Mouse (Mus musculus): Measurements from ENCODE around the gene Tspan3.

The Tspan3 gene

DNA sequence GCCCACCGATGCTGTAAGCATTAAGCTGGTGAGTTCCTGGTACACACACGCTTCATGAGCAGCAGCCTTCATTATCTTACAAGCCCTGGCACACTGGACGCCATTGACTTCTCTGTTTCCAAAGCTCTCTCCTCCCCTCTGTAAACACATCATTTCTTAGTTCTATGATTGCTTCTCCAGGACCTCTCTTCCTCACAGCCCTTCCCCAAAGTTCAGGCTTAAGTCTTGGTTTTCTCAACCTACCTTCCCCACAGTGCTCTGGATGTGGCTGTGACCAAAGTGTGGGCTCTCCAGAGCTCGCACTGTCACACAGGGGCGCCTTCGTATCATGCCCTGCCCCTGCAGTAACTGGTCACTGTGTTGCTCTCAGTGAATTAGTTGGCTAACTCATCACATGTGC is at the start of gene Tspan3:
Tspan3 (minus strand) TSS at position 101 of the 400 bp plus-strand sequence.
- DNase-seq = no peak

DNA sequence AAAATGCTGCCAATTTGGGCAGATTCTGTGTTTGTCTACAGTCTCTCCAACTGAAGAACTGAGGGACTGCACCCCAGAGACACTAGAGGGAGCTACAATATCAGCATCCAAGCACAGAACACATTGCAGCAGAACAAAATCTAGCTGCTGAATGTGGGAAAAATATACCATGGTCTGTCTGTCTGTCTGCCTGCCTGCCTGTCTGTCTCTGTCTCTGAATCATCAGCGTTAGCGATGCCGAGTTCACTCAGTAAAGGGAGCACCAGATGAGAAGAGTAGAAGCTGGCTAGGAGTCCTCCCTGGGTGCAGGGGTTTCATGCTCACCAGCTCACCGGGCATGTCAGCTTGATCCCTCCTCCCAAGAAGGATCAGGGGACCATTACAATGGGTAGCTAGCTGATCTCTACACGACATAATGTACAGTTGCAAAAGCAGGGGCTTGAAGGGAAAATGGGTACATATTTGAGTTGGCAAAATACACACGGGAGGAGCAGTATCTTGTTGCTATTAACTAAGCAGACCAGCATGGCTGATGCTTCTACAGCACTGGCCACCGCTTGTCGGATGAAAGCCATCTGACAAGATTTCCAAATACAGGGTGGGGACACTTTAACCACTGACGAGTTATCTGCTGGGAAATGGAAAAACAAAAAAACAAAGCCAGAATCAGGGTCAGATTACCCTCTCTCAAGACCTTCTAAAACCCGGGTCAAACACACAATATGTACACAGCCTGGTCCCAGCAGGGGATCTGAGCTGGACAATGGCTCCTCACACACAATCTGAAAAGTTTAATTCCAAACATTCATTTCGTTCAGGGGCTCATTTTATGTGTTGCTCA is 48.4 kb upstream of the Tspan3 start:
- DNase-seq = peak in 1 of 2 experiments; percentile 53

DNA sequence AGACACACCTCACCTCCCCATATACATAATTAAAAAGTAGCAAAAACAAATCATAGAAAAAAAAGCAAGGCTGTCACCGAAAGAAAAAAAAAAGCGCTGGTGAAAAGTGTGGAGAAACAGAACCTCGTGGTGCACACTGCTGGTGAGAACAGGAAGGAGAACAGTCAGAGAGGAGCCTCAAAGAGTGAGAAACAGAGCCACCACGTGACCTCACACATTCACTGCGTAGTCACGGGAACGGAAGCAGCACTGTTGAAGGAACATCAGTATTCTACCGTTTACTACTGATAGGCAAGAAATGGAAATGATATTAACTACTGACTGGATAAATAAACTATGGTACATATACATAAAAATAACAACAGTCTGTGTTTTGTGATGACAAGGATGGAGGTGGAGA is 43.5 kb upstream of the Tspan3 start:
- no peak for DNase-seq

DNA sequence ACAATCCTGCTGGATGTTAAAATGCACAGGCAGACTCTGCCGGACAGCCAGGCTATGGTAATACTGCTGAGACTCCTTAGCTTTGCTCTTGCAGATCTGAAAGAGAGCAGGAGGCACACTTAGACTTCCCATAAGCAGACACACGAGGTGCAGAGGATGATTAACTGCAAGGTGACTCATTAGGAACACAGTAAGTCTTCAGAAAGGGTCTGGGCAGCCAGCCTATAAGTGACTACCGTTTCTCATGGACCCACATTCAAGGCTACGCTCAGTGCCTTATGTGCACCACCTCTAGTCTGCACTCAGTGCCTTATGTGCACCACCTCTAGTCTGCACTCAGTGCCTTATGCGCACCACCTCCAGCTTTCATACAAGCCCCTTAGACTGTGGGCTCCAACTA is 42.2 kb upstream of the Tspan3 start:
- DNase-seq = no peak

DNA sequence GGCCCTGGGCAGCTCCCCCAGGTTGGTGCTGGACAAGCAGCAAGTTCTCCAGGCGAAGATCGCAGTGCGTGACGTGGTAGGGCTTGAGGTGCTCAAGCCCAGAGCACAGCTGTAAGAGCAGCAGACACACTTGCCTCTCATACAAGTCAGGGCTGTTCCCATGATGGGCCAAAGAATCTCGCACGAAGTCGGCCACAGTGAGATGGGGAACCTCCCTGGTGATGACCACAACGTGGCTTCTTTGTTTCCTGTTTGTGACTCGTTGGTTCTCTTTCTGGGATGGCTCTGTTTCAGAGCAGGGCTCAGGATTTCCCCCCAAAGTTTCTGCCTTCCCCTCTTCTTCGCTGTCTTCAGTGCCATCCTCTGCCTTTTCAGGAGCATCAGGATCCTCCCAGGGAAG is 41.8 kb upstream of the Tspan3 start:
- no peak for DNase-seq

DNA sequence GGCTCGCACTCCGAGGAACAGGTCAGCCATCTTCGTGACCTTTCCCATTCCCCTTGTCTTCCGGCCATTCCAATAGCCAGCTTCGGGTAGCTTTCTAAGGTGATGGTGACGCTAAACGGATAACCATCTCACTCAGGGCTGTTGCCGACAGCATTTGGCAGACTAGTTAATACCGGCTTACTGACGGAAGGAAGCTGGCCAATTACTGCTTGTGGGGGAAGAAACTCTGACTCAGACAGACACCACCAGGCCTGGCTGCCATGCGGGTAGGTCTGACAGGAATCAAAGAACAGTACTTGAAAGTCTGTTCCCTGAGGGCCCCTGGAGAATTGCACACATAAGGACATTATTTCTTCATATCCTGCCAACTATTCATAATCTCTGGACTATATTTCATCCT is 40.1 kb upstream of the Tspan3 start:
- no peak for DNase-seq

DNA sequence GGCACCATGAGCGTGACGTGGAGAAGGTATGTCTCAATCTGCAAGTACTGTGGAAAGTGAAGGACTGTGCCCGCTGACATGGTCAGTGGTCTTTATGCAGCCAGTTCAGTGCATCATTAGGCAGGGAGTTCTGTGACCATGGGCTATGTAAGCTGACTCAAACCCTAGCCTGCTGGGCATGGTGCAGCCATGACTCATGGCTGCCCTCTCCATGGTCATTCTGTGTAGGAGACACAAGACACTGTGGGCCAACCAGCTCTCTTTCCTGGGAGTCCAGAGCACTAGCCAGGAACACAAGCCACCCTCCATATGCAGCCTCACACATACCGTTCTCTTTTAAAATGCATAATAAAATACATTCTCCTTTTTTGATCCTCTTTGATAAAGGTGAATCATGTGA is 39.0 kb upstream of the Tspan3 start:
- DNase-seq = no peak

DNA sequence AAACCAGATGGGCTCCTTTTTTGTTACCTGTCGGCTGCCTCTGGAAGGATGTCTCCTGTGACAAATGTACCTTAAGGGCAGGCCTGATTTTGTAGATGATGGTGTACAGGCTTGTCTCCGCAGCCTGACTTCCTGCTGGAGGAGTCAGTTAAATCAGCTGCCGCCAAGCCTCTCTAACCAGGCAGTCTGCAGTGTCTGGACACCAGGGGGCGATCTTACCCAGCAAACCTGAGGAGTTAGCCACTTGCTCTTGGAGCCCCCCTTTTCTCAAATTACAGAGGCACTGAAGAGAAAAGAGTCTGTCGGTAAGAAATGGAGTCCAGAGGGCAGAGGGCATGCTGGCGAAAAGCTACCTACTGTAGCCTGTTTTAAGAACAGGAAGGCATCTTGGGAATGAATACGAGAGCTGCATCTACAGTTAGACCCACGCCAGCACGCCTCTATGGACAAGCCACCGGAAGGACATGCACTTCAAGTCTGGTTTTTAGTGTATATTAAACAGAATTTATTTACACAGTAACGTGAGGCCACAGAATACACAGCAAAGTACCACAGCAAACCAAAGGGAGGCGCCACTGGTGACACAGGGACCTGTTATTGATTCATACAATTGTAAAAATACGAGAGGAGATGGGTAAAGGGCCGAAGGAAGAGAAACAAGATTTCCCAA is 35.5 kb upstream of the Tspan3 start:
- peak; percentile 79 to 88 for DNase-seq

DNA sequence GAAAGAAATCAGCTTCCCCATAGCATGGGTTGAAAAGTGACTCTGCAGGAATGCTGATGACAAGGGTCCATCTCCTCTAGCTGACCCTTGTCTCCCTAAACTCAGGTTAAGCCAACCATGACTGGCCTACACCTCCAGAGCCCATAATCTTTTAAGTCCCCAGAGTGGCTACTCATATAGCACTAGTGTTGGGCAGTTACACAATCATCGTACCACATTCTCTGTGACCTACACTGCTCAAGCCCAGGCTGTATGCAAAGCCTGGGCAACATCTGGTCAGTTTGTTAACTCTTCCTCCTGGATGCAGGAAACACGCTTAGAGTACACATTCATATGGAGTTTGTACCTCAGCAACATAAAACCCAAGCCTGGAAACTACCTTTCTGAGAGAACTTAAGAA is 34.9 kb upstream of the Tspan3 start:
- no peak for DNase-seq

DNA sequence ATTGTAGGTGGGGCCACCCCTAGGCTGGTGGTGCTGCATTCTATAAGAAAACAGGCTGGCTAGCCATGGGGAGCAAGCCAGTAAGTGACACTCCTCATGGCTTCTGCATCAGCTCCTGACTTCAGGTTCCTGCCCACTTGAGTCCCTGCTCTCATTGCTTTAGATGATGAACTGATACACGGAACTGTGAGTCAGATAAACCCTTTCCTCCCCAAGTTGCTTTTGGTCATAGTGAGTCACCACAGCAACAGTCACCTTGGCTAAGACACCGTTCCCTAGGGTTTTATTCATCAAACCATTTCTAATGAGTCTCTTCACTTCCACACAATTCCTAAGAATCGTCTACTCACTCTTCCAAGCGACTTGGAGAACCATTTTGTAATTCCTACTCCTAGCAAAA is 31.6 kb upstream of the Tspan3 start:
- no peak for DNase-seq

DNA sequence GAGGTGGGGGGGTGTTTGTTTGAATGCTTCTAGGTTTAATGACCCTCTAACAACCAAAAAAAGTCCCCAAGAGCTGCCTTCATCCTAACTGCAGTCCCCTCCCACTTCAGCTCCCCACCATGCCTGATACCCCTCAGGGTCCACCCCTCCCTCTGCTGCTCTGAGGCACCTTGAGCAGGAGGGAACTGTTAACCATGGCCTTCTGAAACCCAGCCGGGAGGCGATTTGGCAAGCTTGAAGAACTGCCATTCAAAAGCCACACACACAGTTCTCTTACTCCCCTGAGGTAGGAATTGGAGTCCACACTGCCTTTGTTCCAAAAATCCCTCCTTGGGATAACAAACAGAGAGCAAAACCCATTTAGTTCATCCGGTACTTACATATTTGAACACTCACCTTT is 29.9 kb upstream of the Tspan3 start:
- DNase-seq = no peak

DNA sequence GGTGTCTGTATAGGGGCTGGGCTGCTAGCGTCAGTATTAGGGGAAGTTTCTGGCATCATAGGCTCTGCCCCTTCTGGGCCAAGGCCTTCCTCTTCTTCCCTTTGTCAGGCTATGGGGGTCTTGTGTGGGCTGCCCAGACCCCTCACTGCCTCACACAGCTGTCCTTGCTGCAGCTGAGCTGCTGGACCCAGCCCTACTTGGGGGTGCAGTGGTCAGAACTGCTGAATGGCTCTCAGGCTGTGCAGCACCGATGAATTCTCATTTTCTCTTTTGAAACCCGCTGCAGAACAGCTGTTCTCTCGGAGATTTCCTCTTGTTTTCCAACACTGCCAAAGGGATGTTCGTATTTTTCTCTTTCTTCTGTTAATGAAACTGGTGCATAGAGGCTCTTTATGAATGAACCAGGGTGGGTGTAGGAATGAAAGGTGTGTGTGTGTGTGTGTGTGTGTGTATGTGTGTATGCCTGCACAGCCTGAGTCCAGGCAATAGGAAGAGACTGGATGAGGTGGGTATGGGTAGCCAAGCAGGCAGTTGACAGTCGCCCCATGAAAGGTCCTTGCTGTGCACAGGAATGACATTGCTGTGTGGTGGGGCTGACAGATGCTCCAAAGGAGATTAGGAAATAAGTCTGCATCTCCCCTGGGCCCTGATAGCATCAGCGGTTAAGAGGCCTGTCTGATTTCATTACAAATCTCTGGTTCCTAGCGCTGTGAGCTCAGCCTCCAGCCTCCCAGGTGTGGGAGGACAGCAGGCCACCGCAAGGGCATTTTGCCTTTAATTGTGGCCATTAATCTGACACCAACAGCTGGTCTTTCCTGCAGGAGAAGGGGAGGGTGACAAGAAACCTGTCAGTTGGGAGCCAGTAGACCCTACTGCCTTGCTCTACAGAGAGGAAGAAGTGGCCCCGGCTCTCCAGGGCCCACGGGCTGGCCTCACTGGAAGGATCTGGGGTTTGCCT is 26.5 kb upstream of the Tspan3 start:
- no peak for DNase-seq

DNA sequence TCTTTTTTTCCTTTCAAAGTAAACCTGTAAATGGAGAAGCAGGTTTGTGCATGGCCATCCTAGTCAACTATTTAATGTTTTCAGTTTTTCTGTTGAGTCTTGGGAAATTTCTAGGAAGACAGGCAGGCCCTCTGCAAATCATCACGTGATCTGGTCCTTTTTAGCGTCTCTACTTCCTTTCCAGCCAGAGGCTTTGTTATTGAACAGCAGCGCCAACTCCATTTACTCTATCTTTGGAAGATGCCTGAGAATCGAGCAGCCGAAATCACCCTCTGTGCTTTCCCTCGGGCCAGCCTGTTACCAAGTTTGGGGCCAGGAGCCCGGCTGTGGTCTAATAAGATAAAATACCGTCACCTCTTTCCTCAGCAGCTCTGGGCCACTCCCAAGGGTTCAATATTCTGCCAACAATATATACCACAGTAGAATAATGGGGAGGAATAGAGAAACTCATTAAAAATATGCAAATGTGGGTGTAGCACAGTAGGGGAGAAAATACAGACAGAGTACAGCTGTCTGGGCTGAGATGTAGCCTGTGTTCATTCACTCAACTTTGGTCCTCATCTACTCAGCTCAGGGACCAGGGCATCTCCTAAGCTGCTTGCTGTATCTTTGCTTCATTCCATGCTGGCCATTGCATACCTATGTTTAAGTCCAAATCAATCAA is 15.0 kb upstream of the Tspan3 start:
- DNase-seq = no peak

DNA sequence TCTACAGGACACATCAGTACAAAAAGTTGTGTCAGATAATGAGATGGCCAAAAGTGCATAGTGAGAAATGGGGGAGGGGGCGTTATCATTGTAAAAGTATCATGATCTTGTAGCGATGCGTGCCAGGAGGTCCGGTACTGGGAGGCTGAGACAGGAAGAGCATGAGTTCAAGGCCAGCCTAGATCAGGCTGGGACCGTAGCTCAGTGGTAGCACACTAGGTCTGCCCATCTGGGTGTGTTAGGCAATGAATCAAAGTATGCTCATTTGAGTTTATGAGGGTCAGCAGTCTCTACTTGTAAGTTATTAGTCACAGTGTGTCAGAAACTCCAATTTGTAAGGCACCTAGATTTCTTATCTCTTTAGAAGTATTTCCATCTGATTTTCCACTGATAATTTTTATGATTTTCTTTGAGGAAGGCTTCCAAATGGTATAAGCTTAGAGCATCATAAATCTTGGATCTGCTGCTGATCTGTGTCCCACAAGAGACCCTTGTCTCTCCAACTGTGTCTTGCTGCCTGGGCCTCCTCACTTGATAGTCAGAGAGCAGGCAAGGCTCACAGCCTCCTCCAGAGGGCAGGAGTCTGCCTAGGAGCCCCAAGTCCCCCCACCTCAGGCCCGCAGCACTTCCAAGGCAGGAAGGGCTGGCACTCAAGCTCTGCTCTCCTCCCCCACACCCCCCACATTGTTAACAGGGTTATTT is 14.3 kb upstream of the Tspan3 start:
- DNase-seq = peak; percentile 38

DNA sequence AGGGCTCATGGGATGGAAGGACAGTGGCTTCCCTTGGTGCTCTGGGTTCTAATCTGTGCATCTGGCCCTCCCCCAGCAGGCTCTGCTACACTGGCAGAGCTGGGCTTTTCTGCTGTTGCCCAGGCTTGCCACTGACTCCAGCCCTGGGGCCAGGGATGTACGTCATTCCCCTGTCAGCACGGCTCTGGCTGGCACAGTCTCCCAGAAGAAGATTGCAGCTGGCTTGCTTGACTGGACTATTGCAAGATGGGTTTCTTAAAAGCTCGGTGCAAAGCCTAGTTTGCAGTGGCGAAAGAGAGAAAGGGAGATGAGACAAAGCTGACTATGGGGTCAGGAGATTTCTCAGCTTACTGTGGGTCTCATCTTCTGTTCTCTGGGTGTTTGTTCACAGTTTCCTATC is 12.1 kb upstream of the Tspan3 start:
- no peak for DNase-seq

DNA sequence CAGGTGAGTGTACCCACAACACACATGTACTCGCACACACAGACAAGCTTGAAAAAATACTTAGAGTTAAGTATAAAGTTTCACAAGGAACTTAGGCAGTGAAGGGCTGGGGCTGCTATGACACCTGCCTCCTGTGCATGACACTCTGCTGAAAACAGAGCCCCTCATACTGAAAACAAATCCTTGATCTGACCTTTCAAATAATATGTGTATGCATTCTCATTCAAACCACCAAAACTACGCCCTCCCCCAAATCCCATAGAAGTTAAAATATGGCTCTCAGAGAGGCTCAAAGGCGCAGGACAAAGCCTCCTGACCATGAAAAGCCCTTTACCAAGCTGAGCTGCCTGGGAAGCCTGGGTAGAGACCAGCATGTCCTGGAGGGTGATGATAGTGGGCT is 10.0 kb upstream of the Tspan3 start:
- DNase-seq = no peak

DNA sequence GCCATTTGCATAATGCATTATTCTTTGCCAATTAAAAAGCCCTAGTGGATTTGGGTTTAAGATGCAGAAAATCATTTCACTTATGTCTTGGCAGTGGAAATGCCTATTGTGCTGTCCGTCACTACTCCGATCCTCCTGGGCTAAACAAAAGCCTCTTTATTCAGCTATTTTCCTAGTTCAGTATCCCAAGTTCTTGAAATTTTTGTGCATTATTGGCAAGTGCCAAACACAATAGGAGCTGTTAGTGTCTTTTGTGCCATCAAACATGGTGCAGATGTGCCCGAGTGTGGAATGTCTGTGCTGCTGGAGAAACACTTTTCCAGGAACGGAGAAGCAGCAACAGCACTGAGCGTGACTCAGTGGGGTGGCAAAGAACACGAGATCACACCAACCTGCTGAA is 2.4 kb upstream of the Tspan3 start:
- DNase-seq = no peak

DNA sequence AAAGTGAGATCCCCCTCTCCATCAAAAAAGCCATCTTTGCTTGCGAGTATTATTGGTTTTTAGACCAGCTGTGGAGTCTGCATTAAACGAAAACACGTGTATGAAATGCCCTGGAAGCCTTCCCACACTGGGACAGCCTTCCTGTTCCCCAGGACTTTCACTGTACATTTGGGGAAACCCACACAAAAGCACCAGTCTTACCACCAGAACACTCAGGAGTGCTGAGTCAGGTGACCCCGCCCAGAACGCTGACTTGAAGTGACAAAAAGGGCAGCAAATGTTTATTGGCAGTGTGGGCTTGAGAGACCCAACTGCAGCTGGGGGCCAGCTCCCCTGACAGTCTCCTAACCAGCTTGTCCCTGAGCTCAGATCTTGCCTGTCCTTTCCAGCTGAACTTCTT is 884 bp upstream of the Tspan3 start:
- DNase-seq = no peak

DNA sequence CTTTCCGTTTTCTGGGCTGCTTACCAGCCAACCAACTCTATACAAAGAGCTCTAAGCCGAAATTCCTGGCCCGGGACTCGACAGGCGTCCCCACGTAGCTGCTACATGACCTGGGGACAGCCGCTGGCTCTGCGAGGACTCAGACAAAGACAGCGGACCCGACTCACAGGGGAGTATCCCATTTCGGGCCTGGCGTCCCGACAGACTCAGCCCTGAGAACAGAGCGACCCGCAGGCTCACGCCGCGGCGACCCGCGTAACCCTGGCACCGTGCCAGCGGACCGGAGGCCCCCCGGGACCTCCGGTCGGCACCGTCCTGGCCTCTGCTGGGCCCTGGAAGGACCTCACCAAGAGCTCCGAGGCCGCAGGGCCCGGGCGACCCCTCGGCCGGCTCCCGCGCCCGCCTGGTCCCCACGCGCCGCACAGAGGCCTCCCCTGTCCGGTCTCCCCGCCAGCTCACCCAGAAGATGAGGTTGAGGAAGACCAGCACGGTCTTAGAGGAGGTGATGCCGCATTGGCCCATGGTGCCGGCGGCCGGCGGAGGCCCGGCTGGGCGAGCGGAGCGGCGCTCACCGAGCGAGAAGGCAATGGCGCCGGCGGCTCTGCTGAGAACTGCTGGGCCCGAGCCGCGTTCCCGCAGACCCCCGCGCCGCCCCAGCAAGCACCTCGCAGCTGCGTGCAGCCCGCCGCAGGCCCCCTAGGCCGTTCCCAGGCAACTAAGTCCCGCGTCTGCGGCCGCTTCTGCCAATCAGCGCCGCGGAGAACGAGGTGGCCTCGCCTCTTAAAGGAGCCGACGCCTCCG is 4.7 kb downstream of the Tspan3 start:
- peak; percentile 89 to 92 for DNase-seq

DNA sequence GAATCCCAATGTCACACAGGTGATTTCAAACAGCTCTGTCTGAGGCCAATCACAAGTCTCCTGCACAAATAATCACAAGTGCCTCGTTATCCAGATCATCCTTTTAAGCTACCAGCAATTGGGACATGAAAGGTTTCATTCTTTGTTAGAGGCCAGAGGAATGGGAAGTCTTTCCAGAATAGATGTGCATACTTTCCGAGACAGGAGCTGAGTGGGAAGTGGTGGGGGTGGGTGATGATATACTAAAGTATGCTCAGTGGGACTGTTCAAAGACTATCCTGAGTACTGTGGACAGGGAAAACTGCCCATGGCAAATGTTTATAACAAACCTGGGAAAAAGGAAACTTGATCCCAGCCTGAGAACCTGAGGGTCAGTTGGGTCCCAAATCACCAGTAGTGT is 5.8 kb downstream of the Tspan3 start:
- no peak for DNase-seq

DNA sequence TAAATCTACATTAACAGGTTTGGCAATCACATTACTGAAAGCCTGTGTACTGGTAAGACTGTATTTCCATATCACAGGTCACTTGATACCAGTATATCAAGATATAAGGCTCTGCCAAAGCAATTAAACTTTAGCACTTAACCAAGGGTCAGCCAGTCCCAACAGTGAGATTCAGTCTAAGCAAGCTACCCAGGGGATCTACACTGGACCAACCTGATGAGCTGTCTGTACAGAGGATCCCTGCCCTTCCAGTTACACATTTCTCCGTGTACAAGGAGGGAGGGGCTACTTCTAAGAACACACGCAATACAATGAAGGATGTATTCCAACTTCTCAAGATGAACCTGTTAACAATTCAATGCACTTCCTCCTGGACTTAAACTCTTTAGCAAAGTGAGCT is 7.2 kb downstream of the Tspan3 start:
- DNase-seq = no peak
